Mouse (Mus musculus) CH12.LX (cell line): ENCODE data around the gene Gramd1b. TPM values are rescaled to one million over a fixed set of nuclear protein-coding genes. Genes with fewer than 3 reads are reported as not detected.

Experiments
- DNase-seq: peaks from one replicate; pipeline ENCODE4 v3.0.0-alpha.2; 2013; ENCODE audit errors: extremely low read depth
- H3K27ac ChIP-seq: 2 replicates; pipeline ENCODE4 v1.5.1; 2012; ENCODE audit warnings: low read depth, mild to moderate bottlenecking, control low read depth, moderate library complexity; ENCODE audit not compliant: insufficient read depth
- H3K27me3 ChIP-seq: replicated peaks from 2 replicates; pipeline ENCODE3; 2012; ENCODE audit warnings: inconsistent platforms
- H3K36me3 ChIP-seq, 2 experiments: replicated peaks in 1 of 2; 2 replicates each; pipeline versions ENCODE3 to v1.6.1; 2012; ENCODE audit warnings: inconsistent platforms in 1 of 2, low read length in 1 of 2, mild to moderate bottlenecking in 1 of 2, mixed read lengths in 1 of 2, moderate library complexity in 1 of 2; ENCODE audit not compliant: control insufficient read depth in 1 of 2, insufficient read depth in 1 of 2
- H3K4me1 ChIP-seq, 2 experiments: 2 replicates each; pipeline ENCODE4 v1.6.1; 2012; ENCODE audit warnings: inconsistent platforms in 1 of 2, moderate library complexity in 1 of 2; ENCODE audit not compliant: insufficient read depth in 2 of 2, control insufficient read depth in 1 of 2
- H3K4me2 ChIP-seq: 2 replicates; pipeline ENCODE4 v1.6.1; 2012; ENCODE audit warnings: low read depth, mild to moderate bottlenecking, control low read depth; ENCODE audit not compliant: poor library complexity, insufficient read depth, severe bottlenecking
- H3K4me3 ChIP-seq, 3 experiments: fragments of 150-350 bp in 1 of 3; sonication (generic) in 1 of 3; replicated peaks in 1 of 3; 2 replicates each; pipeline versions ENCODE3 to v1.5.1; 2011 to 2012; ENCODE audit warnings: low read depth in 2 of 3, low read length in 2 of 3, mild to moderate bottlenecking in 2 of 3, moderate library complexity in 2 of 3, control low read depth in 1 of 3, improper control_type of control experiment in 1 of 3, inconsistent platforms in 1 of 3, mixed read lengths in 1 of 3; ENCODE audit not compliant: poor library complexity in 1 of 3
- H3K79me2 ChIP-seq: replicated peaks from 2 replicates; pipeline ENCODE4 v1.6.1; 2012; ENCODE audit warnings: mild to moderate bottlenecking, moderate library complexity; ENCODE audit not compliant: control insufficient read depth, poor library complexity, insufficient read depth, severe bottlenecking; ENCODE audit errors: extremely low read depth
- H3K9ac ChIP-seq: 2 replicates; pipeline ENCODE4 v1.6.1; 2012; ENCODE audit warnings: low read depth, mild to moderate bottlenecking, control low read depth, moderate library complexity; ENCODE audit not compliant: insufficient read depth
- H3K9me3 ChIP-seq: replicated peaks from 2 replicates; pipeline ENCODE3; 2012; ENCODE audit warnings: low read length, inconsistent platforms, mixed read lengths
- CHD2 ChIP-seq: IDR thresholded peaks from 2 replicates; pipeline ENCODE4 v1.6.1; 2011; ENCODE audit warnings: low read length, improper control_type of control experiment
- CTCF ChIP-seq, 2 experiments: IDR thresholded peaks in 1 of 2; conservative IDR thresholded peaks in 1 of 2; 2 replicates each; pipeline ENCODE4 v1.5.1; 2011 to 2012; ENCODE audit warnings: low read depth in 2 of 2, low read length in 2 of 2, improper control_type of control experiment in 1 of 2, inconsistent platforms in 1 of 2, mild to moderate bottlenecking in 1 of 2, moderate library complexity in 1 of 2
- EP300 ChIP-seq: IDR thresholded peaks from 2 replicates; pipeline ENCODE4 v1.6.1; 2011; ENCODE audit warnings: low read length, improper control_type of control experiment
- IRF4 ChIP-seq: IDR thresholded peaks from 2 replicates; pipeline ENCODE4 v1.6.1; 2014; ENCODE audit warnings: low read depth, mild to moderate bottlenecking, inconsistent platforms, low read length, improper control_type of control experiment
- JUND ChIP-seq: conservative IDR thresholded peaks from 2 replicates; pipeline ENCODE4 v1.6.1; 2011; ENCODE audit warnings: low read depth, low read length, improper control_type of control experiment
- MAFK ChIP-seq: IDR thresholded peaks from 2 replicates; pipeline ENCODE4 v1.6.1; 2011; ENCODE audit warnings: low read length, improper control_type of control experiment; ENCODE audit not compliant: insufficient replicate concordance
- MAZ ChIP-seq: IDR thresholded peaks from 2 replicates; pipeline ENCODE4 v1.6.1; 2012; ENCODE audit warnings: low read depth, mild to moderate bottlenecking, inconsistent platforms, low read length, improper control_type of control experiment, moderate library complexity
- MEF2A ChIP-seq: IDR thresholded peaks from 2 replicates; pipeline ENCODE4 v1.6.1; 2014; ENCODE audit warnings: low read depth, mild to moderate bottlenecking, inconsistent platforms, low read length, improper control_type of control experiment, borderline replicate concordance
- MXI1 ChIP-seq: IDR thresholded peaks from 2 replicates; pipeline ENCODE4 v1.6.1; 2011; ENCODE audit warnings: mild to moderate bottlenecking, low read depth, low read length, improper control_type of control experiment
- MYC ChIP-seq: IDR thresholded peaks from 2 replicates; pipeline ENCODE4 v1.6.1; 2011; ENCODE audit warnings: low read depth, mild to moderate bottlenecking, improper control_type of control experiment, low read length
- RAD21 ChIP-seq: IDR thresholded peaks from 2 replicates; pipeline ENCODE4 v1.6.1; 2011; ENCODE audit warnings: low read depth, mild to moderate bottlenecking, low read length, improper control_type of control experiment, moderate library complexity
- SIN3A ChIP-seq: IDR thresholded peaks from 2 replicates; pipeline ENCODE4 v1.6.1; 2012; ENCODE audit warnings: low read length, improper control_type of control experiment, inconsistent platforms
- SMC3 ChIP-seq: IDR thresholded peaks from 2 replicates; pipeline ENCODE4 v1.6.1; 2011; ENCODE audit warnings: low read depth, low read length, improper control_type of control experiment
- TCF12 ChIP-seq: IDR thresholded peaks from 2 replicates; pipeline ENCODE4 v1.6.1; 2014; ENCODE audit warnings: low read depth, mild to moderate bottlenecking, inconsistent platforms, low read length, improper control_type of control experiment
- USF2 ChIP-seq: conservative IDR thresholded peaks from 2 replicates; pipeline ENCODE4 v1.6.1; 2011; ENCODE audit warnings: low read depth, low read length, improper control_type of control experiment
- ZC3H11A ChIP-seq: IDR thresholded peaks from 2 replicates; pipeline ENCODE4 v1.6.1; 2012; ENCODE audit warnings: low read depth, mild to moderate bottlenecking, inconsistent platforms, low read length, improper control_type of control experiment
- ZMIZ1 ChIP-seq: IDR thresholded peaks from 2 replicates; pipeline ENCODE4 v1.6.1; 2012; ENCODE audit warnings: low read depth, mild to moderate bottlenecking, inconsistent platforms, low read length, improper control_type of control experiment
- ZNF384 ChIP-seq: IDR thresholded peaks from 2 replicates; pipeline ENCODE4 v1.6.1; 2012; ENCODE audit warnings: low read depth, low read length, improper control_type of control experiment, inconsistent platforms
- dilution Hi-C: fragments of 300-500 bp; cut with MboI; formaldehyde crosslinking; loops from 2 replicates; pipeline ENCODE4 v1.14.3; 2020; ENCODE audit warnings: low sequenced_read_pairs; ENCODE audit not compliant: extremely low pct_unique_long_range_greater_than_20kb, extremely low pct_ligation_motif_present
- in situ Hi-C: fragments of 300-500 bp; cut with MboI; formaldehyde crosslinking; loops from 3 replicates; pipeline ENCODE4 v1.14.3; 2019; ENCODE audit warnings: low sequenced_read_pairs, low pct_ligation_motif_present, low pct_unique_long_range_greater_than_20kb, mixed read lengths
- polyA plus RNA-seq: library from polyadenylated mRNA; unstranded; fragments of >175 nt; gene quantifications from 2 replicates; pipeline ENCODE4 v1.2.1, GENCODE M21; 2012; ENCODE audit warnings: low read depth; ENCODE audit not compliant: insufficient read length
- total RNA-seq, 2 experiments: library from RNA; depleted of rRNA; stranded (reverse); fragments of 300-350 nt in 1 of 2; fragments of >200 nt in 1 of 2; gene quantifications; 2 replicates each; pipeline ENCODE4 v1.2.3; 2012 to 2014

The Gramd1b gene
- total and polyA plus RNA-seq, 3 experiments: 13.3 to 40.8 (median 16.7) TPM

- TF ChIP-seq SIN3A (no peak), ZNF384 (no peak), MXI1 (no peak; the same call in 1 of the 2 replicates), JUND (no peak; the same call in 1 of the 2 replicates), IRF4 (0 out of 2 replicates have a peak, but pooled peaks have one; percentile 7), ZMIZ1 (no peak), ZC3H11A (no peak), USF2 (no peak)
These were observed 174.3 kb downstream of the Gramd1b start (continued) for GRCm38 (mm10) chr9:40356768-40357446.

DNA sequence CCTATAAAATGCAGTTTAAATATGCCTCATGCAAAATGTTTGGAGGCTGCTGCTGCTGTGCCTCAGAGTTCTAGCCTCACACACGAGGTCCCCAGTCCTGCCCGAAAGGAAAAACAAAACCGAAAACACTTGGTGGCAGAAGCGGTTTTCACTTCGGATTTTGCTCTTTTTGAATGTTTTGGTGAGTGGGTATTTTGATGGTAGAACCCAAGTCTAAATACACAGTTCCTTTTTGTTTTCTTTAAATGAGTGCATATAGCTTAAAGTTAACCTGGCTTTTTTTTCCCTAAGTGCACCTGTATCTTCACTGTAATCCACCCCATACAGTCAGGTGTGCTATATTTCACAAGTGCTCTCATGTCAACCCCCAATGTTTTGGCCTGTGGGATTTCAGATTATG is 174.8 kb downstream of the Gramd1b start:
- Histone ChIP-seq H3K27me3 (no peaks in the 10 kb centered on the region), H3K79me2 (no peaks in the 10 kb centered on the region; the same call in 1 of the 2 replicates), H3K4me3 (no peak overlapping the region), H3K27ac (no peak overlapping the region), H3K9ac (no peak overlapping the region), H3K9me3 (no peaks in the 10 kb centered on the region), H3K4me1 (peaks cover 13 to 59% of the 10 kb centered on the region in 2 experiments), H3K36me3 (peaks cover 0 to 30% of the 10 kb centered on the region in 2 experiments), H3K4me2 (peak overlapping the region; percentile 49; the same call in 1 of the 2 replicates)
- no peak for DNase-seq
- TF ChIP-seq TCF12: peak; percentile 39; the same call in 1 of the 2 replicates
- peak; percentile 65 for TF ChIP-seq EP300
- no peak for TF ChIP-seq MYC
- peak; percentile 37 for TF ChIP-seq MEF2A
- TF ChIP-seq MXI1: 0 out of 2 replicates have a peak, but pooled peaks have one; percentile 15
- no peak for TF ChIP-seq SMC3
- TF ChIP-seq ZNF384: peak; percentile 39; the same call in 1 of the 2 replicates
- no peak for TF ChIP-seq CTCF (conservative IDR thresholded peaks at IDR 0.05 in 1 of 2, IDR thresholded peaks at IDR 0.05 in 1 of 2; ENCODE audit: low read depth in 2 of 2, low read length in 2 of 2)
- 0 out of 2 replicates have a peak, but pooled peaks have one; percentile 28 for TF ChIP-seq MAFK
- TF ChIP-seq IRF4: peak; percentile 80
- dilution Hi-C loops: no loop called here
- in situ Hi-C loops: no loop called here

DNA sequence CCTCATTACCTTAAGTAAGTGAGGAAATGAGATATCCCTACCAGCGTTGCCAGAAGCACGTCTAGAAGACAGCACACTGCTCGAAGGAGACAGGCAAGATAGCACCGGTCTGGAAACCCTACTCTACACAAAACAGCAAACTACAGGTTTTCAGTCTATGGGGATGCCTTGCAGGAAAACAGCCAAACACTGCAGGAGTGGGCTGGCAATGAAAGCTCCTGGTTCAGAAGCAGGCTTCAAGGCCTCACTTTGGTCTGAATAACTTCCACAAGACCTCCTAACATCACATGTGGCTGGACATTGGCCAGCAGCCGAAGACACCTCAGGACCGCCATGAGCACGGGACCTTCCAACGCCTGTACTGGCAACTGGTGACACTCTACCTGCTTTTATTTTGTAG is 175.8 kb downstream of the Gramd1b start:
- Histone ChIP-seq H3K9me3 (no peaks in the 10 kb centered on the region), H3K36me3 (peaks cover 0 to 27% of the 10 kb centered on the region in 2 experiments), H3K9ac (no peak overlapping the region), H3K79me2 (no peaks in the 10 kb centered on the region; the same call in 1 of the 2 replicates), H3K27me3 (no peaks in the 10 kb centered on the region), H3K4me1 (peaks cover 13 to 59% of the 10 kb centered on the region in 2 experiments), H3K4me3 (no peak overlapping the region), H3K27ac (no peak overlapping the region), H3K4me2 (no peak overlapping the region)
- in situ Hi-C loops (no loop called here), dilution Hi-C loops (no loop called here)
- no peak for TF ChIP-seq CHD2
- no peak for TF ChIP-seq MAFK
- no peak for TF ChIP-seq TCF12
- no peak for TF ChIP-seq RAD21
- TF ChIP-seq MAZ: no peak
- no peak for DNase-seq
